Mouse (Mus musculus): Measurements from ENCODE around the gene Ccndbp1. TPM values are rescaled to one million over a fixed set of nuclear protein-coding genes. Genes with fewer than 3 reads are reported as not detected.
"Not testable (repeated sequence)": the region's sequence is repeated elsewhere in the genome, so short reads cannot be mapped to it uniquely, and the experiment has no call there.

Ccndbp1 gene
- polyA plus RNA-seq (2012; rRNA removed): 61.7 and 71.0 TPM in 2 replicates

DNA sequence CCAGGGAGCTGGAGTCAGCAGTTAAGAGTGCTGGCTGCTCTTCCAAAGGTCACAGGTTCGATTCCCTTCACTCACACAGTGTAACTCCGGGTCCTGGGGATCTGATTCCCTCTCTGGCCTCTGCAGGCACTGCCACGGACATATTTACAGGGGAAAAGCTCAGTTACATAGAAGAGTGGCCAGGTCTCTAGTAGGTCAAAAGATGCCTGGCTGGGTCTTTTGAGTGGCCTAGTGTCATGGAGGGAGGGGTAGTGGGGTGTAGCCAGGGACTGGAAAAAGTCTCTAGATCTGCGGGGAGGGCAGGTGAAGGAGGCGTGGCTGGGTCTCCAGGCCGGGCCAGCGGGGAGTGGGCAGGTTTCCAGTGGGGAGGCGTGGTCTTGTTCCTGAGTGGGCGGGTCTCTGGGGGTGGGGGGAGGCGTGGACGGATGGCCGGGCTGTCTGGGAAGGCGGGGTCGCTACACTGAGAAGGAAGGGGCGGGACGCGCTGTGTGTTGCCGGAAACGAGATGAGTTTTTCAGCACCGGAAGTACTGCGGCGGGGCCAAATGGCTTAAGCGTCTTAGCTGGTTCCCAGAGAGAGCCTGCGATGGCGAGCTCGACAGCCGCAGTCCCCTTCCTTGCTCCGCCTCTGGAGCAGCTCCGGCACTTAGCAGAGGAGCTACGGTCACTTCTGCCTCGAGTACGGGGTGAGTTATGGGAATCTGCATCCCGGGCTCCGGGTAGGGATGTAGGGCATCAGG is at the start of gene Ccndbp1:
Gene Ccndbp1, plus strand, starts transcription at position 479 of the 739 bp plus-strand sequence.
- DNase-seq (ENCODE audit: low spot score): peak; percentile 86

DNA sequence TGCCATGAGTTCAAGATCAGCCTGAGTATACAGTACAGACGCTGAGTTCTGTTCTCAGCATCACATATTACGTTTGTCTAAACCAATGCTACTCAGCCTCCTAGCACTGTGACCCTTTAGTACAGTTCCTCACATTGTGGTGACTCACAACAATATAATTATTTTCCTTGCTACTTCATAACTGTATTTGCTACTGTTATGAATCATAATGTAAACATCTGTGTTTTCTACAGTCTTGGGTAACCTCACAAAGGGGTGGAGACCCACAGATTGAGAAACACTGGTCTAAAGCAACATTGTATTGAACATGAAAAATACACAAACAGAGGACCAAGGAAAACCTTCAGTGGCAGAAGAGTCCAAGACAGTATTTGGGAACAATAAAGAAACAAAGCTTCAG is 48.8 kb upstream of the Ccndbp1 start:
- DNase-seq (ENCODE audit: low spot score): no peak

DNA sequence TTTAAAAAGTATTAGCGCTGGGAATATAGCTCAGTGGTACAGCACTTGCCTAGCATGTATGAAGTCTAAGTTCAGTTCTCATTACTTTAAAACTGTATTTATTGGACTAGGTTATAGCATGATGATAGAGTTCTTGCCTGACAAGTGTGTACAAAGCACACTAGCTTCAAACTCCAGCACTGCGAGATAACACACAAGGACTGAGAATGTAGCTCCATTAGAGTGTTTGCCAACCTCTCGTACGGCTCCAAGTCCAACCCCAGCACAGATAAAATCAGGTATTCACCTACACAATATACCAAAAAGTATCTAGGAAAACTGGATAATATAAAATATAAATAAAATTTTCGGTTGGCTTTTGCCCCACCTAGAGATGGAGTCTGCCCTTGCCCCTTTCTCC is 48.4 kb upstream of the Ccndbp1 start:
- no peak for DNase-seq (ENCODE audit: low spot score)

DNA sequence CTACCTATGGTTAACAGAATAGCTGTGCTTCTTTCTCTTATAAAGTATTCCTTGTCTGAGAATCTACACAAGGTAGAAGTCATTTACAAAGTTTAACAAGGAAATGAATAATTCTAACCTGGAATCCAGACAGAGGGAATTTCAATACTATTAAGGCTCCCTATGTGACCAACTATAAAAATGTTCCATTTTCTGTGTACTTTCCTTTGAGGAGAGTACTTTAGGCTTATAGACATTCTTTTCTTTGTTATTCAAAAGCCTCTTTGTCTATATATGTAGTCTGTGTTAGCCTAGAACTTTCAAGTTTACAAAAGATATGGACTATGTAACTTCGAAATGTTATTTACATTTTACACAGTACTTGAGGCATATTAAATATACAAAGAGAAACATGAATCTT is 47.9 kb upstream of the Ccndbp1 start:
- DNase-seq (ENCODE audit: low spot score): no peak

DNA sequence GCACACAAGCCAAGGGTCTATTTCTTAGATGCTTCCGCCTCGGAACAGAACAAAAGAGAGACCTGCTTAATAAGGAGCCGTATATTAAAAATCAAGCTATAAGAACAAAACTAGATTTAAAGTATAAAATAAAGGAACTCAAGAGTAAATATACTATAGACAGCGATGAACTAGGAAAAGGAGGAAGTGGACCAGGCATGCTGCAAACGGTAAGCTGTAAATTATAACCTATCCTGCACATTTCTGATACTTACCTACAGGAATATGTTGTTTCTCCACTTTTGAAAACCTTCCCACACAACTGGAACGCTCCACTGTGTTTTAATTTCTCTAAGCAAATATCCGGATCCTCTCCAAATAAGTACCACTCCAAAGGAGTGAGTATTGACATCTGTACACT is 45.1 kb upstream of the Ccndbp1 start:
- DNase-seq (ENCODE audit: low spot score): no peak

DNA sequence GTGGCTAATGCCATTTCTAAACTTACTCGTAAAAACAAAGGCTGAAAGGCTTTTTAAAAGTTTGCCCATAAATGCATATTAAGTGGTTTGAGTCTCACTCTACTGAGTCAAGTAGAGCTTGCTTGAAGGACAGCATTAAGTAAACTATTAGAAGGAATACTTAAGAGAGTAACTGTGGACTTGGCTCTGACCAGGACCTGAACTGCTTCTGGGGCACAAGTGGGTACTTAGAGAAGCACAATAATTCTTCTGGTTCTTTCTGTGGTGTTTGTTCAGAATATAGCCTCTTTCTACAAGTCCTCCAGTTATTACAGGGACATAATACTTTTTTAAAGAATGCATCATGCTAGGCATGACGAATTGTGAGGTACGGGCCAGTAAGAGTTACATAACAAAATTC is 42.7 kb upstream of the Ccndbp1 start:
- no peak for DNase-seq (ENCODE audit: low spot score)

DNA sequence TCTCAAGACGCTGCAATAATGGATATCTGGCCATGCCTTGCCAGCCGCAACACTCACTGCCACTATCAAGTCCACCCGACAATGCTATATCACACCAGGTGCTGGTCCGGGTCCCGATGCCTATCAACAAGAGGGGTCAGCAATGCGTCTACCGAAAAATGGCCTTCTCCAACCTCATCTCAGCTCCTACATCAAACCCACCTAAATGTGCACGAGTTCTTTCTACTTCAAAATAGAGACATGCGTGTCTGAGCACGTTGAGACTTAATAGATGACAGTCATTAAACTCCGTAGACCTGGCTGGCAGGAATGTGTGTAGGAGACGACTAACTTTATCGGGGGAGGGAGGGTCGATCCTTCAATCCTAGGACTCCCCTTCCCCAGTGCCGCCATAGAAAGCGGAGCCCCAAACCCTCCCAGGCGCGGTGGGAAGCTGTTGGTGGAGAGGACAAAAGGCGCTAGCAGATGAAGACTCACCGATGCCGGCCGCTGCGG is 38.1 kb upstream of the Ccndbp1 start:
- peak; percentile 25 for DNase-seq (ENCODE audit: low spot score)

DNA sequence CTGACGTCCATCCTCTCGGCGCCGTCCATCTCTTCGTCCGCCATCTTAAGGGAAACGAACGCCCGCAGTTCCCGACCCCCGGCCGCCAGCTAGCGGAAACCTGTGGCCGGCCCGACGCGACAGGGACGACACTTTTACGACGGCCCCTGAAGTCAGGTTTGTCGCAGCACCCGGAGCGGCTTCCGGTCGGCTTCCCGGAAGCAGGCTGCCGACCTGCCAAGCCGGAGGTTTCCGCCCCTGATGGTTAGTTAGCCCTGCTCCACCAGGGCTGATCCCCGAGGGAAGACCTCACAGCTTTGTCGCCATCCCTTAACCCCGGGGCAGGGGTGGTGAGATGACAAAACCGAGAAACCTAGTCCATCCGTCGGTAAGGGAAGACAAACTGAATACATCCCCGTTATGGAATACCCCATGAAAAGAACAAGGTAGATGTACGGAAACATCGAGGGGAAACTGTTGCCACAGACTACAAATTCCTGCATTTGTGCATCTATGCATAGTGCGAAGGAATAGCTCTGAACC is 37.6 kb upstream of the Ccndbp1 start, which contains the start of gene Ubr1:
Gene Ubr1, minus strand, starts transcription at position 157 of the 522 bp plus-strand sequence.
- DNase-seq (ENCODE audit: low spot score): peak; percentile 72

DNA sequence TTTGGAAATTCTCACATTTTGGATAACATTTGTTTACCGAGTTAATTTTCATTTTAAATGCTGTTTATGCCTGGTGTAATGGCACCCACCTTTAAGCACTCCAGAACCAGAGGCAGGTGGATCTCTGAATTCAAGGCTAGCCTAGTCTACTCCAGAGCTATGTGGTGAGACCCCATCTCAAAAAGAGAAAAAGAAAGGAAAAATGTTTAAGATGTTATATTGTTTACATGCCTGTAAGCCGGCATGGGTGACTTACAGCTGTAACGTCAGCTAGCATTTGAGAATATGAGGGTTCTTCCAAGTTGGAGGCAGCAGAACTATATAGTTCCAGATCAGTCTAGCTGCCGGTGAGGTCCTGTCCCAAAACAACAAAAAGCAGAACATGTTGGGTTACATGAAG is 36.4 kb upstream of the Ccndbp1 start:
- no peak for DNase-seq (ENCODE audit: low spot score)

DNA sequence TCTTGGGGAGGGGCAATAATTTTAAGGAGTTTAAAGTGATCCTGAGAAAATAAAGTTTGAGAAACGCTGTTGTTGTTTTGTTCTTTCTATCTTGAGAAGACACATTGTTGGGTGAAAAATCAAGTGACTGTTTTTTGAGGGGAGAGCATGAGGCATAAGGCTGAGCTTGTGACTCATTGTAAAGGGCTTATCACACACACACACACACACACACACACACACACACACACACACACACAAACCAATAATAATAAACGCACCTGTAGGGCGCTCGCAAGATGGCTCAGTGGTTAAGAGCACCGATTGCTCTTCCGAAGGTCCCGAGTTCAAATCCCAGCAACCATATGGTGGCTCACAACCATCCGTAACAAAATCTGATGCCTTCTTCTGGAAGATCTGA is 35.9 kb upstream of the Ccndbp1 start:
- not testable (repeated sequence) for DNase-seq (ENCODE audit: low spot score)

DNA sequence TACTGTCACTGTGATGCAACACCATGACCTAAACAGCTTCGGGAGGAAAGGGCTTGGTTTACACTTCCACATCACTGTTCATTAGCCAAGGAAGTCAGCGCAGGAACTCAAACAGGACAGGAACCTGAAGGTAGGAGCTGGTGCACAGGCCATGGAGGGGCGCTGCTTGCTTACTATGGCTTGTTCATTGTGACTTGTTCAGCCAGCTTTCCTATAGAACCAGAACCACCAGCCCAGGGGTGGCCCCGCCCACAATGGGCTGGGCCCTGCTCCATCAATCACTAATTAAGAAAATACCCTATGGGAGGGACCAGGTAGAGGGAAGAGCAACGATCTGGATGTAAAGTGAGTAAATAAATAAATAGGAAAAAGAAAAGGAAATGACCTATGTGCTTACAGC is 35.2 kb upstream of the Ccndbp1 start:
- no peak for DNase-seq (ENCODE audit: low spot score)

DNA sequence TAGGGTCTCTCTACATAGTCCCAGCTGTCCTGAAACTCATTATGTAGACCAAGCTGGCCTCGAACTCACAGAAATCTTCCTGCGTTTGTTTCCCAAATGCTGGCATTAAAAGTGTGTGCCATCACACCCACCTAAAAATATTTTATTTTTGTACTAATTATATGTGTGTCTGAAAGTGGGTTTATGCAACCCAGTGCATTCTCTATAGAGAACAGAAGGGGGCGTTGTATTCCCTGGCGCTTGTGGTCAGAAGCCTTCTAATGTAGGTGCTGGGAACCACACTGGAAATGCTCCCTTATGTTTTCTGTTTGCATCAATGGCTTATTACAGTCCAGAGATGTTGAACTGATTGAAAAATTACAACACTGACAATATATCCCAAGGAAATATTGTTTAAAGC is 31.9 kb upstream of the Ccndbp1 start:
- no peak for DNase-seq (ENCODE audit: low spot score)

DNA sequence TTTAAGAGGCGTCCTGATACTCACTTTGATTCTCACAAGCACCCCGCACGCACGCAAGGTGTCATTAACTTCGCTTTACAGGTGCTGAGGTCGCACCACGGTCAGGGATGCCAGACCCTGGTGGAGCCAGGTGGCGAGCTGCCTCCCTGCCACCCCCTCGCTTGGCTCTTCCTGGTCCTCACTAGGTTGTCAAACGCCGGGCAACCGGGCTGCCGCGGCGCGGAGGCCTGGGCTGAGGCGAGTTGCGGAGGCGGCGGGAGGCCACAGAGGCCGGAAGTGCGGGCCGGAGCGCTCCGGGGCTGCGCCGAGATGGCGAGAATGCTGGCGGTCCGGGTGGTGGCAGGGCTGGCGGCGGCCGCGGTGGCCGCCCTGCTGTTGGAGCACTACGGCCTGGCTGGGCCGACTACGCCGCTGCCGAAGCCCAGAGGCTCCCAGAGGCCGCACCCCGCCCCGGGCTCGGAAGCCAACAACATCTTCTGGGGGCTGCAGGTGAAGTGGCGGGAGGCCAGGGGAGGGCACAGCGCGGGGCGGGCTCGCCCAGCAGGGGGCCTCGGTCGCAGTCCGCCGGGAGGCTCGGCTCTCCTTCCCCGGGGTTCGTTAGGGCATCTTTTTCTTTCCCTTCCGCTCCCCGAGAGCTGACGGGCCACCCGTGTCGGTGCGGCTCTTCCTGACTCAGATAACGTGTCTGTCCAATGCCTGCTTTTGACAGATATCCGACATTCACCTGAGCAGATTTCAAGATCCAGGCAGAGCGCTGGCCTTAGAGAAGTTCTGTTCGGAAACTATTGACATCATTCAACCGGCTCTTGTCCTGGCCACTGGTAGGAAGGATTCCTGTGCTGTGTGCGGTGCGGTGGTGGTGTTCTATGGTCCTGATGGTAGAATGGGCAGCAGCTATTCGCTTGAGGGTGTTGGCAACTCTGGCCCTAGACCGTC is 30.9 kb upstream of the Ccndbp1 start, which contains the start of gene Tmem62:
Gene Tmem62, plus strand, starts transcription at position 28 of the 936 bp plus-strand sequence.
- peak; percentile 74 for DNase-seq (ENCODE audit: low spot score)

DNA sequence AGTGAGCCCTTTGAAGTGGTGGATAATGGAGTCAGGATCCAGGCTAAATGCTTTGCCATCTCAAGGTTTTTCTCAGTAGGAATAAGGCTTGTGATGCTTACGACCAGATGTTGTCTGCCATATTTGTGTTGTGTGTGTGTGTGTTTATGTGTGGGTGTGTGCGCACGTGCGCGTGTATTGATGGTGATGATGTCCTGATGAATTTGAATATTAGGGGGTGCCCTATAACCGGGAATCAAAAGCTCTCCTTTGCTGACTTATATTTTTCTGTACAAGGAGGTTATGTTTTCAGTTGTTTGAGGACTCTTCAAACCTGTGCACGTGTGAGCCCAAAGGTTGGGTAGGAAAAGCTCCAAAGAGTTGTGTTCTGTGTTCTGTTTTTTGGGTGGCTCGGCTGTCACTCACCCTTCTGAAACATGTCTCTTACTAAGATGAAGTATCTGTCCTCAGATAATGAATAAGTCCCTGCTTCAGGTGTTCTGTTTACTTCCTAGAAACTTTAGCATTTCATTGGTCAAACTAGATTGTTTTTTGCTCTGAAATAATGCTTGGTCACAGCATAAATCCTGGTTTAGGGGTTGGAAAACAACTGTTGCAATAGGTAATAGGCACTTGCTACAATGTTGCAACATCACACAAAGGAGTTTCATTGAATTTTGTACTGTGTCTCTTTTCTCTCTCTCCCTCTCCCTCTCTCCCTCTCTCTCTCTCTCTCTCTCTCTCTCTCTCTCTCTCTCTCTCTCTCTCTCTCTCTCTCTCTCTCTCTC is 30.1 kb upstream of the Ccndbp1 start:
- DNase-seq (ENCODE audit: low spot score): no peak

DNA sequence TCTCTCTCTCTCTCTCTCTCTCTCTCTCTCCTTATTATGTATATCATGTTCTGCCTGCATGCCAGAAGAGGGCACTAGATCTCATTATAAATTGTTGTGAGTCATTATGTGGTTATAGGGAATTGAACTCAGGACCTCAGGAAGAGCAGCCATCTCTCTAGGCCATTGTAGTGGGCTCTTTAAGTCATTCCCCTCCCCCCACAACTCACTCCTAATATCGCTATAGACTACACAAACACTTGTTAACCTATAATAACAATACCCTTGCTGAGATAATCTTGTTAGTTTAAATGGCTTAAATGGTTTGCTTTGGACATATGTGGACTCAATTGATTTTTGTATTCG is 29.5 kb upstream of the Ccndbp1 start:
- DNase-seq (ENCODE audit: low spot score): no peak

DNA sequence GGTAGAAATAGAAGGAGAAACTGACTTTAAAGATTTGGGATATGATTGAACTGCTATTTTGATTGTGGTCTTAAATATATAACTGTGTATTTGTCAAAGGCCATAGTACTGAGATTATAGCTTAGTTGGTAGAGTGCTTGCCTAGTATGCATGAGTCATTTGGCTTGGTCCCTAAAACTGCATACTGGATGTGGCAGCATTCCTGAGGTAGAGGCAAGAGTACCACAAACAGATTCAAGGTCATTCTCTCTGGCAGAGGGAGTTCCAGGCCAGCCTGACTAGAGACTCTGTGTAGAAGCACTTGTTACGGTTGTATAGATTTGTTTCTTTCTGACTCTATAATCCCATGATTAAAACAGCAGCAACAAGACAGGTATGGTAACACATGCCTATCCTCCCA is 28.4 kb upstream of the Ccndbp1 start:
- no peak for DNase-seq (ENCODE audit: low spot score)

DNA sequence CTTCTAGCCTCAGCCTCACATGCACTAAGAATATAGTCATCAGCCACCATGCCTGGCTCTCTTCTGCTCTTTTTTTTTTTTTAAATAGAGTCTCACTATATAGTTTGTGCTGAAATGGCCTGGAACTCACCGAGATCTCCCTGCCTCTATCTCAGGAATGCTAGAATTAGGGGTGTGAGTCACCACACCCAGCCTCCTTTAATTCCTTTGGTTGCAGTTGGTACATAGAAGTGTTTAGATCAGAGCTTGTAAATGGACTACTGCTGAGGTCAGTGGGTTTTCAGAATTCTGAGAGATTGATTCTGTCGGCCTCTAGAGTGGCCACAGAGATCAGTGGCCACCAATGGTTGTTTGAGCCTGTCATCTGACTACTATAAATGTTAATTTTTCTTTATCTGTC is 27.3 kb upstream of the Ccndbp1 start:
- DNase-seq (ENCODE audit: low spot score): no peak

DNA sequence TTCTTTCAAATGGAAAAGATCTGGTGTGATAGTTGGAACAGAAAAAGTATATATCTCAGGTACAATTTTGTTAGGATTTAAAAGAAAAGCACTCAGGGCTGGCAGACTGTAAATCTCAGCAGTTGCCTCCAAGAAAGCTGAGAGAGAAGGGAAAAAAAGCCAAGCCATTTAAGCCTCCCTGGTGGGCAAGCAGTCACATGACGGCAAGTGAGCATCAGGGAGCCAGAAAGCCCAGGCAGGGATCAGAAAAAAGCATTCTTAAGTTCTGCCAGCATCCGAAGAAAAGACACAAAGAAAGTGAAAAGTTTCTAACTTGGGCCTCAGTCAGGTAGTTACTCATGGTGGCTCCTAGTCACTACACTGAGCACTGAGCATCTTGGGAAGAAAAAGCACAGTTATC is 24.6 kb upstream of the Ccndbp1 start:
- no peak for DNase-seq (ENCODE audit: low spot score)

DNA sequence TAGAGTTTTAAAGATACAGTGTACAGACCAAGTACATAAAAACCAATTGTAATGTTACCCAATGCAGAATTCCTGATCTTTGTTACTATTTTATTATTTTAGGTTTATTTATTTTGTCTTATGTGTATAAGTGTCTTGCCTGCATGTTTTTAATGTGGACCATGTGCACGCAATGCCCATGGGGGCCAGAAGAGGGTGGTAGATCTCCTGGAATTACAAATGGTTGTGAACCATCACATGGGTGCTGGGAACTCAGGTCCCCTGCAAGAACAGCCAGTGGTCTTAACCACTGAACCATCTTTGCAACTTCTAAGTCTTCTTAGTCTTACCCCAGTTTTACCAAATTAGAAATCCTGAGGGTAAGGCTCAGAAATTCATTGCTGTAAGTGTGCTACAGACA is 23.0 kb upstream of the Ccndbp1 start:
- no peak for DNase-seq (ENCODE audit: low spot score)

DNA sequence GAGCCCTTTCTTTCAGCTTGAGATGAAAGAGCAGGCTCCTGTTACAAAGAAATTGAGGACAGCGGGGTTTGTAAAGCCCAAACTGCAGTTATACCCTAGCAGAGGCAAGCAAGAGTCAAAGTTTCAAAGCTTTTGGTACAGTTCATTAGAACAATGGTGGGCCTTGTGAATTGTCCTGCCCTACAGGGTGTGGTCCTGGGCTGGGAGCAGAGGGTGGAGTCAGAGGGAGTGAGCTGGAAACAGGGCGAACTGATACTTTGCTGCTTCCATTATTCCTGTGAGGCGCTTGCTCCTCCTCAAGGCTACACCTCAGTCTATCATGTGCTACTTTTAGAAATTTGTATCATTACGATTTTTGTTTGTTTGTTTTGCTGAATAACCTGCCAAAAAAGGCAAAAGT is 17.0 kb upstream of the Ccndbp1 start:
- no peak for DNase-seq (ENCODE audit: low spot score)

DNA sequence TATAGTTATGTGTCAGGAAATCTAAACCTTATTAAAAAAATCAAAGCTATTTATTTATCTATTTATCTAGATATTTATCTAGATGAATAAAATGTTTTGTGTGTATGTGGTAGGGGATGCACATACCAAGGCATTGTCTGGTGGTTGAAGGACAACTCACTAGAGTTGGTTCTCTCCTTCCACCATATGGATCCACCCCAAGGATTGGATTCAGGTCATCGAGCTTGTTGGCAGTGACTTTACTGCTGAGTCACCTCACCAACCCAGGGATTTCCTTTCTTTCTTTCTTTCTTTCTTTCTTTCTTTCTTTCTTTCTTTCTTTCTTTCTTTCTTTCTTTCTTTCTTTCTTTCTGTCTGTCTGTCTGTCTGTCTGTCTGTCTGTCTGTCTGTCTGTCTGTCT is 11.6 kb upstream of the Ccndbp1 start:
- DNase-seq (ENCODE audit: low spot score): not testable (repeated sequence)

DNA sequence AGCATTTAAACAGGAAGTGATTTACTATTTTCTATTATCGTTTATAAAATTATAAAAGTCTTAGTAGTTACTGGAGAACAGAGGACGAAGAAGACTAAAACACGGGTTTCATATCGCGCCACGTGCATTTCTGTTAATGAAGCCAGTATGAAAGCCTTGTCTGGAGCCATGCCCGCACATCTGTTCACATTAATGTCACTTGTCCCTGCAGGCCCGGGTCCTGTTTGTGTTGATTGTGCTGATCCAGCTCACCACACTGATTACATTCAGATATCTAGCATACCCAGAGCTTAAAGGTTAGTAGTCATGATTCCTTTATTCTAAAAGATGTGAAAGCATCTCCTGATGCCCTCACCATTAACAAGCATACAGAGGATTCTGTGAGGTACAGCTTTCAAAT is 9.3 kb upstream of the Ccndbp1 start:
- no peak for DNase-seq (ENCODE audit: low spot score)

Data from urinary bladder, adult 2 months (tissue).